Mouse (Mus musculus): ENCODE data around the gene Igll1.
A peak's percentile ranks its signal among the peaks of the same experiment; 100 is the strongest.

The Igll1 gene

GRCm38 (mm10) chr16:16852411-16852810 lies 11.4 kb downstream of the Igll1 start:
- no peak for DNase-seq

GRCm38 (mm10) chr16:16849196-16849595 lies 14.6 kb downstream of the Igll1 start:
- DNase-seq: no peak

- no peak for DNase-seq
These were observed 34.1 kb downstream of the Igll1 start for GRCm38 (mm10) chr16:16829671-16830070.

- peak; percentile 68 for DNase-seq
These were observed 34.8 kb downstream of the Igll1 start, which contains the start of gene Spag6l for GRCm38 (mm10) chr16:16828757-16829615. Gene Spag6l, minus strand, starts transcription at chr16:16829456.

- DNase-seq: no peak
These were observed 37.6 kb downstream of the Igll1 start for GRCm38 (mm10) chr16:16826223-16826622.

- DNase-seq: no peak
These were observed 38.3 kb downstream of the Igll1 start for GRCm38 (mm10) chr16:16825476-16825875.

All from liver (tissue).